Mouse (Mus musculus) megakaryocyte, embryonic 14.5 days (primary cell): ENCODE measurements around the gene Nrf1.

Source experiments
- FLI1 ChIP-seq: IDR thresholded peaks from 2 replicates; pipeline ENCODE4 v1.6.1; 2012; ENCODE audit warnings: low read length, inconsistent platforms, mixed read lengths
- GATA1 ChIP-seq: IDR thresholded peaks from 3 replicates; pipeline ENCODE4 v1.6.1; 2012; ENCODE audit warnings: mixed read lengths, low read length, inconsistent platforms, borderline replicate concordance

DNA sequence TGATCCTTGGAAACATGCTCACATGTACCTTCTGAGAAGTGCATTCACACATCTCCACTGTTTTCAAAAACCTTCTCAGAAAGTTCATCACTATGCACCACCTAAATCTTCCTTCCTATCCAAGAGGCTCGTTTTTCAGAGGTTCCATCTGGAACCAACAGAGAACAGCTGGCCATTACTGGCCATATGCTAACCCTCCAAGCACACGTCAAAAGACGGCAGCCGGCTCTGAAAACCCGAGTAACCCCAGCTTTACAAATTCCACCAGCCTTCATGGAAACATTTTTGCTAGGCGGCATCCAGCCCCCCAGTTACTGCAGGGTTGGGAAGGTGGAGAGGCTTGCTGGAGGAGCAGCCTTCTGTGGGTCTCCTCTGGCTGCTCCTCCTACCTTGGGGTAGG, 134.2 kb downstream of the Nrf1 start:
- TF ChIP-seq GATA1 = no peak
- TF ChIP-seq FLI1 = no peak
